Mouse (Mus musculus) midbrain, embryonic 15.5 days (tissue): Measurements from ENCODE around the gene Fgfr2. TPM values are rescaled to one million over a fixed set of nuclear protein-coding genes. Genes with fewer than 3 reads are reported as not detected.

Experiments
- ATAC-seq: fragments of 200-750 bp; cut with Nextera tagmentation; replicated peaks from 2 replicates; pipeline ENCODE4 v1.8.0; 2017; ENCODE audit warnings: moderate TSS enrichment
- H3K27ac ChIP-seq: fragments of 300-500 bp; sonication (generic); 2 replicates; pipeline ENCODE4 v1.5.1; 2015; ENCODE audit warnings: mild to moderate bottlenecking, inconsistent platforms
- H3K27me3 ChIP-seq: fragments of 300-500 bp; sonication (generic); replicated peaks from 2 replicates; pipeline ENCODE4 v1.6.1; 2015; ENCODE audit warnings: inconsistent platforms
- H3K36me3 ChIP-seq: fragments of 300-500 bp; sonication (generic); replicated peaks from 2 replicates; pipeline ENCODE4 v1.6.1; 2015; ENCODE audit warnings: inconsistent platforms
- H3K4me1 ChIP-seq: fragments of 300-500 bp; sonication (generic); 2 replicates; pipeline ENCODE4 v1.6.1; 2015; ENCODE audit warnings: inconsistent platforms
- H3K4me2 ChIP-seq: fragments of 300-500 bp; sonication (generic); 2 replicates; pipeline ENCODE4 v1.6.1; 2015; ENCODE audit warnings: inconsistent platforms, mild to moderate bottlenecking, moderate library complexity
- H3K4me3 ChIP-seq: fragments of 300-500 bp; sonication (generic); 2 replicates; pipeline ENCODE4 v1.5.1; 2015; ENCODE audit warnings: mild to moderate bottlenecking, inconsistent platforms
- H3K9ac ChIP-seq: fragments of 300-500 bp; sonication (generic); 2 replicates; pipeline ENCODE4 v1.6.1; 2015; ENCODE audit warnings: mild to moderate bottlenecking, inconsistent platforms
- H3K9me3 ChIP-seq: fragments of 300-500 bp; sonication (generic); 2 replicates; pipeline ENCODE4 v1.6.1; 2016; ENCODE audit warnings: inconsistent platforms
- WGBS: fragments of 180-500 bp; shearing (Covaris S2); methylation state at CpG from one replicate; pipeline ENCODE4 v1.1.7; 2015; ENCODE audit warnings: mixed read lengths; 5-methylcytosine and 5-hydroxymethylcytosine counted together
- polyA plus RNA-seq: library from polyadenylated mRNA; unstranded; fragments of >200 nt; fragmentation: Nextera tagmentation; extraction: Ambion mirVana; gene quantifications from 2 replicates; pipeline ENCODE4 v1.2.1, GENCODE M21; 2015

Fgfr2 gene
- polyA plus RNA-seq, 1 experiment from 2014 or later, result 23.3 TPM

GRCm38 (mm10) chr7:132337268-132337917 lies 785.8 kb downstream of the Fgfr2 start:
- 0 out of 2 replicates have a peak overlapping the region, but pooled peaks have one; percentile 16 for H3K27ac ChIP-seq

DNA sequence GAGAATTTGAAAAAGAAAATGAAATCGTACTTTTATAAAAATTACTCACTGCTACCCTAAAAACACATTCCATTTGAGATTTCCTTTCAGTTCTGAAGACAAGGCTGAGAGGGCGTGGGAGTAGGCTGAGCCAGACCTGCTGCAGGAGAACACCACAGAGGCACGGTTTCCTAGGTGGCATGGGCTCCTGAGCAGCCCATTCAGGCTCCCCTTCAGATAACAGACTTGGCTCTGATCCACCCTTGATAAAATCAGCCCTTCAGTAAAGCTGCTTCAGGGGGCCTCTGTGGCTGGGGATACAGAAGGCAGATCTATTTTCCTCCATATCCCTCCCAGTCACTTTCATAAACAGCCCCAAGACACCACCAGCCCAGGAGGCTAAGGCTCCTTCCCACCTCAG lies 786.4 kb downstream of the Fgfr2 start:
- ATAC-seq, result no peak
- Histone ChIP-seq H3K36me3 (no peaks in the 10 kb centered on the region), H3K9me3 (no peaks in the 10 kb centered on the region), H3K4me3 (no peak overlapping the region), H3K4me2 (no peak overlapping the region), H3K9ac (no peak overlapping the region), H3K4me1 (peaks cover 27% of the 10 kb centered on the region), H3K27me3 (no peaks in the 10 kb centered on the region), H3K27ac (peak overlapping the region; percentile 16; the same call in 1 of the 2 replicates)
- 48% methylated on average over 3 of the region's 3 CpGs for WGBS

More at GRCm38 (mm10) chr7:132337268-132337917, 785.8 kb downstream of the Fgfr2 start:
- H3K27me3 ChIP-seq, result no peaks in the 10 kb centered on the region
- H3K4me3 ChIP-seq, result no peak overlapping the region
- no peak overlapping the region for H3K9ac ChIP-seq
- WGBS, result 62% methylated on average over 11 of the region's 11 CpGs
- H3K4me1 ChIP-seq, result peaks cover 23% of the 10 kb centered on the region
- H3K4me2 ChIP-seq, result no peak overlapping the region
- H3K9me3 ChIP-seq, result no peaks in the 10 kb centered on the region
- no peaks in the 10 kb centered on the region for H3K36me3 ChIP-seq
- no peak; the same call in 1 of the 2 replicates for ATAC-seq

DNA sequence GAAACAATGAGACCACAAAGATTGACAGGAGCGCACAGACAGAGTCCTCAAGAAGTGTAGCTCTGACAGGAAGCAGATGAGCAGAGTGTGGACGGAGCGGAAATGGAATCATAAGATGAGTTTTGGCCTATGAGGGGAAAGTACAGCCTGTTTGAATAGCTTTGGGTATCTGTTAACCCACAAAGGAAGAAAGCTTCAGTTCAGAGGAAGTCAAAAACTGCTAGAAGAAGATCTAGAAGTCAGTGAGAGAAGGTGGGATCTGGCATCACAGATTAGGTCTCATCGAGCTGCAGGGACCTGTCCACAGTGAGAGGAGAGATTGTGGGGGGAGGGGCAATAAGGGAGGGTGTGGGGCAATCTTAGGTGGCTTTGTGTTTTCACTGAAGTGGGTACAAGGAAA lies 787.8 kb downstream of the Fgfr2 start:
- 96% methylated on average over 4 of the region's 4 CpGs for WGBS

GRCm38 (mm10) chr7:132333078-132333477 lies 790.1 kb downstream of the Fgfr2 start:
- Histone ChIP-seq H3K27ac (no peak overlapping the region), H3K27me3 (no peaks in the 10 kb centered on the region), H3K9me3 (no peaks in the 10 kb centered on the region), H3K4me1 (peaks cover 22% of the 10 kb centered on the region), H3K9ac (no peak overlapping the region), H3K4me3 (no peak overlapping the region), H3K36me3 (no peaks in the 10 kb centered on the region), H3K4me2 (no peak overlapping the region)
- WGBS, result 83% methylated on average over 1 of the region's 1 CpGs
- ATAC-seq, result no peak

More for the DNA sequence above, 787.8 kb downstream of the Fgfr2 start:
- Histone ChIP-seq H3K9ac (no peak overlapping the region), H3K4me1 (peaks cover 28% of the 10 kb centered on the region), H3K36me3 (no peaks in the 10 kb centered on the region), H3K9me3 (no peaks in the 10 kb centered on the region), H3K27ac (no peak overlapping the region), H3K4me3 (no peak overlapping the region), H3K27me3 (no peaks in the 10 kb centered on the region), H3K4me2 (no peak overlapping the region)
- no peak for ATAC-seq

DNA sequence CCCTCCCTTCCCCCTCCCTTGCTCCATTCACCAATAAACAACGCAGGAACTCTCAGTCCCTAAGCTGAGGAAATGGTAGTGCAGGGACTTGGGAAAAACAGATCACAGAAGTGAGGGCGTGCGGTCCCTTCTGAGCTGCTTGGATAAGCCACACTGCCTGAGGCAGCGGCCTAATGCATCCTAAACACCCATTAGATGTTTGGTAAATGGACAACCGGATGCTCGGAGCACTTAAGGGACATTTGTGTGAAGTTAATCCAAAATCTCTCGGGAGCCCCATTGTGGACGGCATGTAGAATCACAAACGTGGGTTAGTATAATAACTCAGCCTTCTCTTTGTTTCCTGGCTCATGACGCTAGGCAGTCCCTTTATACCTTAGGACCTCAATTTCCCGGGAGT lies 791.0 kb downstream of the Fgfr2 start:
- Histone ChIP-seq H3K9me3 (no peaks in the 10 kb centered on the region), H3K27me3 (no peaks in the 10 kb centered on the region), H3K27ac (no peak overlapping the region), H3K36me3 (no peaks in the 10 kb centered on the region), H3K9ac (no peak overlapping the region), H3K4me2 (no peak overlapping the region), H3K4me3 (no peak overlapping the region), H3K4me1 (peaks cover 16% of the 10 kb centered on the region)
- ATAC-seq, result no peak
- 29% methylated on average over 11 of the region's 11 CpGs for WGBS

DNA sequence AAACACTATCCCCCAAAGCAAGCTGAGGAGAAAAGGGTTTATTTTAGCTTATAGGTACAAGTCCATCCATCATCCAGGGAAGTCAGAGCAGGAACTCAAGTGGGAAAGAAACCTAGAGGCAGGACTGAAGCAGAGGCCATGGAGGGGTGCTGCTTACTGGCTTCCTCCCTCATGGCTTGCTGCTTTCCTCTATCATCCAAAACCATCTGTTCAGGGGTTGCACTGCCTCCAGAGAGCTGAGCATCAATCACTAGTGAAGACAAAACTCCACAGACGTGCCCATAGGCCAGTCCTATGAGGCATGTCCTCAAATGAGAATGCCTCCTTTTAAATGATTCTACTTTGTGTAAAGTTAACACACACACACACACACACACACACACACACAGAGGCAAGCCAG lies 793.0 kb downstream of the Fgfr2 start:
- no peaks in the 10 kb centered on the region for H3K27me3 ChIP-seq
- no peak for ATAC-seq
- no peak overlapping the region for H3K4me2 ChIP-seq
- H3K4me3 ChIP-seq, result no peak overlapping the region
- 61% methylated on average over 1 of the region's 1 CpGs for WGBS
- no peak overlapping the region for H3K27ac ChIP-seq
- no peaks in the 10 kb centered on the region for H3K9me3 ChIP-seq
- no peaks in the 10 kb centered on the region for H3K36me3 ChIP-seq
- H3K9ac ChIP-seq, result no peak overlapping the region
- H3K4me1 ChIP-seq, result peaks cover 5% of the 10 kb centered on the region; the same call in 1 of the 2 replicates

DNA sequence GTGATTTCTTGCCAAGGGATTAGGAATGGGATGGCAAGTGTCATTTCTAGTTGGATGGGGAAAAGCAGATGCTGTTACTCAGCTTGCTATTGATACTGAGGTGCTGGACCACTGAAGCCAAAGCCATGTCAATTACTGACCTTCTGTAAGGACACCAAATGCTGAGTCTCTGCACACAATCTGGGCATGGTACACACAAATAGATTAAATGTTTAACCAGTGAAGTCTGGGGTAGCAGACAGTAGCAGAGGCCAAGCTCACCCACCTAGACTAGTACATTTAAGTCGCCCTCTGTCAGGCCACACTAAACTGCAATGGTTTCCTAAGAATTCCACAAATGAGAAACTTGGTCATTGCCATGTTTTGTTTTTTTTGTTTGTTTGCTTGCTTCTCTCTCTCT lies 794.5 kb downstream of the Fgfr2 start:
- no peak for ATAC-seq
- Histone ChIP-seq H3K27me3 (no peaks in the 10 kb centered on the region), H3K4me3 (no peak overlapping the region)

GRCm38 (mm10) chr7:132325549-132326331 lies 797.4 kb downstream of the Fgfr2 start:
- WGBS, result 73% methylated on average over 5 of the region's 5 CpGs
- H3K9ac ChIP-seq, result no peak overlapping the region
- no peak overlapping the region for H3K4me3 ChIP-seq
- H3K27me3 ChIP-seq, result no peaks in the 10 kb centered on the region
- H3K9me3 ChIP-seq, result no peaks in the 10 kb centered on the region
- no peak overlapping the region for H3K27ac ChIP-seq
- no peak overlapping the region for H3K4me2 ChIP-seq
- no peak for ATAC-seq
- no peaks in the 10 kb centered on the region for H3K36me3 ChIP-seq
- no peaks in the 10 kb centered on the region for H3K4me1 ChIP-seq

More for the DNA sequence above, 794.5 kb downstream of the Fgfr2 start:
- no peaks in the 10 kb centered on the region for H3K36me3 ChIP-seq
- H3K9ac ChIP-seq, result no peak overlapping the region
- peaks cover 5% of the 10 kb centered on the region; the same call in 1 of the 2 replicates for H3K4me1 ChIP-seq
- H3K27ac ChIP-seq, result no peak overlapping the region
- WGBS, result 97% methylated on average over 1 of the region's 1 CpGs
- no peaks in the 10 kb centered on the region for H3K9me3 ChIP-seq
- H3K4me2 ChIP-seq, result no peak overlapping the region

GRCm38 (mm10) chr7:132323430-132323829 lies 799.7 kb downstream of the Fgfr2 start:
- WGBS, result 88% methylated on average over 5 of the region's 5 CpGs
- Histone ChIP-seq H3K9ac (no peak overlapping the region), H3K27ac (no peak overlapping the region), H3K4me1 (no peaks in the 10 kb centered on the region), H3K4me3 (no peak overlapping the region), H3K9me3 (no peaks in the 10 kb centered on the region), H3K4me2 (no peak overlapping the region), H3K27me3 (no peaks in the 10 kb centered on the region), H3K36me3 (no peaks in the 10 kb centered on the region)
- ATAC-seq, result no peak

DNA sequence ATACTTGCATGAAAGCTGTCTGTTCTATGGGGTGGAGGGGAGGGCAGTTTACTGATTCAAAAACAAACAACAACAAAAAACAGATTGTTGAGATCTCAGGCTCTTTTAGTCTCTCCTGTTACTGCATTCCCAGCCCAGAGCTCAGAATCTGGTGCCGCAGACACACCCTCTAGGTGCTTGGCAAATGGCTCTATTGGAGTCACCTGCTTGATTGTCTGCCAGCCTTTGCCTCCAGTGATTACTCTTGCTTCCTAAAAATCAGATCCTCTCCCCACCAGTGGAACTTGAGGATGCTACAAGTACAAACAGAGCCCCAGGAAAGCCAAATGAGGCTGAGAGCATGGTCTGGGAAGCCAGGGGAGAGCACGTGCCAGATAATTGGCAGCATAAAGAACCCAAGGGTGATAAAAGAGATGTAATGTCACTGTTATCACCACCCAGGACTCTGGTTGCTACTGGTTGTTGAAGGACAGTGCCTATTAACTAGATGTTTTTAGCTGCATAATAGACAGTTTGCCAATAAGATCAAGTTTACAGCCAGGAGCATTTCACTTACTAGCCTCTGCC lies 801.7 kb downstream of the Fgfr2 start:
- no peak overlapping the region for H3K4me2 ChIP-seq
- no peak overlapping the region for H3K4me3 ChIP-seq
- no peaks in the 10 kb centered on the region for H3K36me3 ChIP-seq
- no peak overlapping the region for H3K27ac ChIP-seq
- H3K4me1 ChIP-seq, result peaks cover 7% of the 10 kb centered on the region
- ATAC-seq, result no peak
- WGBS, result 62% methylated on average over 2 of the region's 2 CpGs
- no peaks in the 10 kb centered on the region for H3K9me3 ChIP-seq
- no peak overlapping the region for H3K9ac ChIP-seq
- no peaks in the 10 kb centered on the region for H3K27me3 ChIP-seq

DNA sequence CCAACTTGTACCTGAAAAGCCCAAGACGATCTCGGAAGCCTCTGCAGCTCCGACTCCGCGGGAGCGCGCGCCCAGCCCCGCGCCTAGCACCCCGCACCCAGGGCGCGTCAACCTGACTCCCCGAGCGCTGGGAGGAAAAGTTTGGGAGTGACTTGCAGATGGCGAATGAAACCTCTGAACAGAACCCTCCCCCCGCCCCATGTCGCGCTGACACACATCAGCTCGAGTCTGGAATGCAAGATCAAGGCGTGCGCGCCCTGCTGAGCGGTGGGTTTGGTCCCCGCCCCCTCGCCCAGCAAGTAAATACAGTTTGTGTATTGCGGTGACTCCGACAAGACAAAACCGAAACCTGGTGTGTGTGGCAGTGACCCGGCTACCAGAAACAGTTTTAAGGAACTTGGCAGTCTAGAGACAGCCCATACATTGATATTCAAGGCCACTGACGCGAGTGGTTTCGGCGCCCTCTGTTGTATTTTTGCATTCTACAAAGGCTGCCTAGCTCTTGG lies 806.1 kb downstream of the Fgfr2 start, which contains the start of gene Chst15:
Gene Chst15 (minus strand): TSS at position 193 of the 506 bp plus-strand sequence.
- peak within 1 kb of the TSS; percentile 87 for H3K27ac ChIP-seq
- peak within 1 kb of the TSS; percentile 84 for H3K9ac ChIP-seq
- under 1% methylated on average over 34 of the region's 34 CpGs for WGBS
- no peaks in the 10 kb centered on the region for H3K36me3 ChIP-seq
- H3K9me3 ChIP-seq, result no peaks in the 10 kb centered on the region
- H3K4me2 ChIP-seq, result peak within 1 kb of the TSS; percentile 96
- peaks cover 23% of the 10 kb centered on the region for H3K4me1 ChIP-seq
- peak within 1 kb of the TSS; percentile 87 for H3K4me3 ChIP-seq
- ATAC-seq, result peak; percentile 45
- H3K27me3 ChIP-seq, result no peaks in the 10 kb centered on the region
